Mouse (Mus musculus) forebrain, embryonic 11.5 days (tissue): ENCODE data around the gene Prkce. TPM values are rescaled to one million over a fixed set of nuclear protein-coding genes. Genes with fewer than 3 reads are reported as not detected.

ENCODE experiments used
- ATAC-seq: fragments of 200-750 bp; cut with Nextera tagmentation; replicated peaks from 2 replicates; pipeline ENCODE4 v1.8.0; 2017; ENCODE audit warnings: moderate TSS enrichment; ENCODE audit not compliant: low FRiP score
- DNase-seq: peaks from one replicate; pipeline ENCODE4 v3.0.0-alpha.2; 2017; ENCODE audit warnings: low spot score
- H3K27ac ChIP-seq: fragments of 300-500 bp; sonication (generic); 2 replicates; pipeline ENCODE4 v1.5.1; 2014; ENCODE audit warnings: low read depth, low read length
- H3K27me3 ChIP-seq: fragments of 300-500 bp; sonication (generic); 2 replicates; pipeline ENCODE4 v1.6.1; 2014; ENCODE audit warnings: mild to moderate bottlenecking, low read length, mixed read lengths; ENCODE audit not compliant: control insufficient read depth, insufficient read depth
- H3K36me3 ChIP-seq: fragments of 300-500 bp; sonication (generic); 2 replicates; pipeline ENCODE4 v1.6.1; 2014; ENCODE audit warnings: mild to moderate bottlenecking, low read length, moderate library complexity, mixed read lengths; ENCODE audit not compliant: control insufficient read depth, insufficient read depth
- H3K4me1 ChIP-seq: fragments of 300-500 bp; sonication (generic); replicated peaks from 2 replicates; pipeline ENCODE4 v1.6.1; 2014; ENCODE audit warnings: low read length, mixed read lengths; ENCODE audit not compliant: control insufficient read depth, insufficient read depth
- H3K4me2 ChIP-seq: fragments of 300-500 bp; sonication (generic); 2 replicates; pipeline ENCODE4 v1.6.1; 2014; ENCODE audit warnings: low read depth, mild to moderate bottlenecking, low read length, moderate library complexity, mixed read lengths; ENCODE audit not compliant: severe bottlenecking
- H3K4me3 ChIP-seq: fragments of 300-500 bp; sonication (generic); 2 replicates; pipeline ENCODE4 v1.5.1; 2014; ENCODE audit warnings: low read depth, low read length
- H3K9ac ChIP-seq: fragments of 300-500 bp; sonication (generic); 2 replicates; pipeline ENCODE4 v1.6.1; 2014; ENCODE audit warnings: low read length
- H3K9me3 ChIP-seq: fragments of 300-500 bp; sonication (generic); 2 replicates; pipeline ENCODE4 v1.6.1; 2016; ENCODE audit warnings: low read length, mixed read lengths; ENCODE audit not compliant: control insufficient read depth
- WGBS: fragments of 180-500 bp; shearing (Covaris S2); extraction: QIAGEN DNeasy Blood & Tissue Kit; methylation state at CpG from one replicate; pipeline ENCODE4 v1.1.7; 2014; 5-methylcytosine and 5-hydroxymethylcytosine counted together
- polyA plus RNA-seq: library from polyadenylated mRNA; unstranded; fragments of >200 nt; fragmentation: Nextera tagmentation; extraction: Ambion mirVana; gene quantifications from 2 replicates; pipeline ENCODE4 v1.2.1, GENCODE M21; 2014

Gene Prkce
- polyA plus RNA-seq, 1 experiment from 2014 or later = 6.0 TPM

DNA sequence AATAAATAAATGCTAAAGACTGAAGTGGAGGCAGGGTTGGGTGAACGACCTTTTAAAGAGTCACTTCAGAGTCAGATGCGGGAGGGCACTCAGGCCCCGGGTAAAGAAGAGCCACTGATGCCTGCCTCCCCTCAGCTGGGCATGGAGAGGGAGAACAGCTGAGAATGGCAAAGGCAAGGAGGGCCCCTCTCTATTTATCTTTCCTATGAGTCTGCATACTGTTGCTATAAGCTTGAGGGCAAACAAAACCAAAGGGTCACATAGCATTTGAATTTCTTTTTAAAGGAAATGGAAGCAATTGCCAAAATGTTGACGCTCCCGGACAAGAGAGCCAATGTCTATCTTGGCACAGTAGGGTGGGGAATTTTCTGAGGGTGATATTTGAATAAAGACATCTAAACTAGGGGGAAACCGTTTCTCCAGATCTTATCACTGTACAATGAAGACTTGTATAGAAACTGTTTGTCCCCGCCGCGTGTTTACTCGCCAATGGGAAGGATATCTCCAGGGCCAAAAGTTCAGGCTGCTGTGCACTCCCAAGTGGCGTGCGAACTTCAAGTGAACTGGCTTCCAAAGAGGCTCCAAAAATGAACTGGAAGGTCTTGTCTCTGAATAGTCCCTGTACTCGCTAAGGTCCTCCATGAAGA, 347.5 kb downstream of the Prkce start:
- Histone ChIP-seq H3K9me3 (no peaks in the 10 kb centered on the region), H3K27ac (no peak overlapping the region), H3K4me3 (no peak overlapping the region), H3K4me2 (no peak overlapping the region), H3K4me1 (no peaks in the 10 kb centered on the region), H3K9ac (no peak overlapping the region), H3K36me3 (no peaks in the 10 kb centered on the region), H3K27me3 (no peaks in the 10 kb centered on the region)
- ATAC-seq = no peak
- 89% methylated on average over 13 of the region's 13 CpGs for WGBS
- DNase-seq = no peak

DNA sequence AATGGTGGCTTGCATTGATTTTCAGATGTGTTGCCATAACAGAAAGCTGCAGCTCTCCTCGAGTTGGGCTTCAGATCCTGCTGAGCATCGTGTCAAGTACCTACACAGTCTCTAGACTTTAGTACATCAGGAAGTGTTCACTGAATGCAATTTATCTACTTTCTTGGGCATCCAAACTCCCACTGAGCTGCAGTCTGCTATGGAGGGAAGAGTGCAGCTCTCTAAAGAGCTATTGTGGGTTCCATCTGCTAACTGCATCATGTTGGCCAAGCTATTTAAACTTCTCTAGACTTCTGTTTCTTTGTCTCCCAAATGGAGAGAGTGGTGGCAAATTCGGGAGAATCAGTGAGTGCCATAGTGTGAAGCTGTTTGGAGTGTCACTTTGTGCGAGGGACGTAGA, 349.0 kb downstream of the Prkce start:
- 85% methylated on average over 5 of the region's 5 CpGs for WGBS
- no peak overlapping the region for H3K9ac ChIP-seq
- no peaks in the 10 kb centered on the region for H3K9me3 ChIP-seq
- no peaks in the 10 kb centered on the region for H3K36me3 ChIP-seq
- H3K4me1 ChIP-seq = no peaks in the 10 kb centered on the region
- H3K27ac ChIP-seq = no peak overlapping the region
- H3K27me3 ChIP-seq = no peaks in the 10 kb centered on the region
- H3K4me2 ChIP-seq = no peak overlapping the region
- ATAC-seq (no peak), DNase-seq (no peak)
- H3K4me3 ChIP-seq = no peak overlapping the region

DNA sequence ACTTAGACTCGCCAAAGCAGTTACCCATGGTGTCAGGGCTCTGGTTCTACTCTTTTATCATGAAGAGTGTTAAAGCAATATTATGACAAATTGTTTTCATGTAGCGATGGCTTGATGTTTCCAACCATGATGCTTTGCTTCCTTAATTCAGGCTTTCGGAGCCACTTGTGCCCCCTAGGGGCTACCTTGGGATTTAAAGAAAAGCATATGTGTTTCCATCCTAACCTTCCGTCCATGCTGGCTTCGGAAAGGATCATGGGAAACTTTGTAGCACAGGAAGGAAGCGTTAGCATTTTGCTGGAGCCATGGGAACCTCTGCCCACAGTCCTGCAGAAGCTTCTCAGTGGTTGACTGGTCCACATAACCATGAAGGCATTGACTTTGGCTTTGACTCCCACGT, 351.0 kb downstream of the Prkce start:
- ATAC-seq = no peak
- H3K27ac ChIP-seq = no peak overlapping the region
- no peaks in the 10 kb centered on the region for H3K36me3 ChIP-seq
- WGBS = 88% methylated on average over 7 of the region's 7 CpGs
- H3K9me3 ChIP-seq = no peaks in the 10 kb centered on the region
- no peaks in the 10 kb centered on the region for H3K4me1 ChIP-seq
- no peak overlapping the region for H3K4me3 ChIP-seq
- no peaks in the 10 kb centered on the region for H3K27me3 ChIP-seq
- DNase-seq = no peak
- H3K9ac ChIP-seq = no peak overlapping the region
- no peak overlapping the region for H3K4me2 ChIP-seq

DNA sequence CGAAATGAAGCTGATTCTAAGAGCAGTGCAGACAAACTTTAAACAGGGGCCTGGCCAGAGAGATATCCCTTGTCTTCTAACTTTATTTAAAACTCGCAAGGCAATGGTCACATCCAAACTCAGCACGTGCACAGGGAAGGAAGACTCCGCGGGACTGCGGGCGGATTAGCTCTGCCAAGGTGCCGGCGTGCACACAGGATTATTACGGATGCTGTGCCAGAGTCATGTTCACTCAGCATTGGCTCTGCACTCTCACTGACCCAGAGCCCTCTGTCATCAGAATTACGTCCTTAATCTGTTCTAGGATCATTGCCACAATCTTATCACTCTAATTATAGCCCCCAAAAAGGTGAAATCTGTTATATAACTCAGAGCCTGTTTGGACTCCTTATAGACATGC, 353.7 kb downstream of the Prkce start:
- 93% methylated on average over 11 of the region's 11 CpGs for WGBS
- Histone ChIP-seq H3K9me3 (no peaks in the 10 kb centered on the region), H3K27ac (no peak overlapping the region), H3K4me1 (no peaks in the 10 kb centered on the region), H3K9ac (no peak overlapping the region), H3K4me3 (no peak overlapping the region), H3K36me3 (no peaks in the 10 kb centered on the region), H3K27me3 (no peaks in the 10 kb centered on the region), H3K4me2 (no peak overlapping the region)
- DNase-seq (no peak), ATAC-seq (no peak)

DNA sequence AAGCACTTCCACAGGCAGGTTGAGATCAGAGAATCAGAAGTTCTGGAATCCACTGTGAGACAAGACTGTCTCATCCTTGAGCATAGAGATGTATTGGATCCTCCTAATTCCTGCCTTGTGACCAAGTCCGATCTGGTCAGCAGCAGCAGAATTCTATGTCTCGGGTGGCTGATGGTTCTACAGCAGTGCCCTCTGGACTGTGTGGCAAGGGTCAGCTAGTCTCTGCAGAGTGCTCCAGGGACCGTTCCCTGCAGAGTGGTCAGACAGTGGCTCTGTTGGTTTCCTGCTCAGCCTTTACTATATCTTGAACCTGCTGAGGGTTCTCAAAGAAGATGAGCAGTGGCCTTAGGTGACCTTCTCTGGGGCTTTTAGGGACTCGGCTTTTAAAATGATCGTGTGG, 355.1 kb downstream of the Prkce start:
- WGBS = 92% methylated on average over 5 of the region's 5 CpGs
- Histone ChIP-seq H3K36me3 (no peaks in the 10 kb centered on the region), H3K4me2 (no peak overlapping the region), H3K27me3 (no peaks in the 10 kb centered on the region), H3K9ac (no peak overlapping the region), H3K27ac (no peak overlapping the region), H3K4me1 (no peaks in the 10 kb centered on the region), H3K9me3 (no peaks in the 10 kb centered on the region), H3K4me3 (no peak overlapping the region)
- ATAC-seq (no peak), DNase-seq (no peak)

DNA sequence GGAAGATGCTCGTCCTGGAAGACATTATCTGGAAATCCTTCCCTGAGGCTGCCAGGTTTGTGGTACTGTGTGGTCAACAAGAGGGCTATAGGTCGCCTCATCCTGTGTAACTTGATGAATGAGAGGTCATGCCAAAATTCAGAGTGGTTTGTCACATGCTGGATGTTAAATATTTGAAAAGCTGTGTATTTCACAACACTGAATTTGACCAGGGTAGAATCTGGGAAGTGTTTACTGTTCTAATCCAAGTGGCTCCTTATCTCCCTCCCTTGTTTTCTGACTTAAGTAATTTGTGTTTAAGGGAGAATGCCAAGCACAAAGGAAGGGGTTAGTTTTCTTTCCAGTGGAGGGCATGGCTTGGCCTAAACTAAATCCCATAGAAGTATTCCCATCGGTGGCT, 355.8 kb downstream of the Prkce start:
- no peak for ATAC-seq
- H3K27me3 ChIP-seq = no peaks in the 10 kb centered on the region
- H3K9me3 ChIP-seq = no peaks in the 10 kb centered on the region
- no peak overlapping the region for H3K4me2 ChIP-seq
- H3K4me1 ChIP-seq = no peaks in the 10 kb centered on the region
- H3K4me3 ChIP-seq = no peak overlapping the region
- whole genome bisulfite sequencing = 79% methylated on average over 3 of the region's 3 CpGs
- no peak for DNase-seq
- no peaks in the 10 kb centered on the region for H3K36me3 ChIP-seq
- H3K27ac ChIP-seq = no peak overlapping the region
- no peak overlapping the region for H3K9ac ChIP-seq

DNA sequence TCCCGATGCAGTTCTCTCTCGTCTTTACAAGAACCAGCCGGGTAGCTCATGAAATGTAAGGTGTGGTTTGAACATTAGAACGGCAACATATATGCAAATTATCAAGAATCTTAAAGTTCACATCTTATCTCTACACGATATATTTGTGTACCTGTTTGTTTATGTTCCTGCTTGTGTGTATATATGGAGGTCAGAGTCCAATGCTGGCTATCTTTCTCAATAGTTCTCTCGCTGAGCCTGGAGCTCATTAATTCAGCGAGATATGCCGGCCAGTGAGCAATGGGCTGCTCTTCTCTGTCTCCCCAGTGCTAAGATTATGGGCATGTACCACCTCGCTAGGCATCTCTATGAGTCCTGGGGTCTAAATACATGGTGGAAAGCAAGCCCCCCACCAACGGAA, 356.3 kb downstream of the Prkce start:
- H3K9ac ChIP-seq = no peak overlapping the region
- 93% methylated on average over 10 of the region's 10 CpGs for WGBS
- no peaks in the 10 kb centered on the region for H3K9me3 ChIP-seq
- H3K4me3 ChIP-seq = no peak overlapping the region
- H3K27me3 ChIP-seq = no peaks in the 10 kb centered on the region
- H3K4me2 ChIP-seq = no peak overlapping the region
- no peaks in the 10 kb centered on the region for H3K4me1 ChIP-seq
- DNase-seq (no peak), ATAC-seq (no peak)
- H3K36me3 ChIP-seq = no peaks in the 10 kb centered on the region
- H3K27ac ChIP-seq = no peak overlapping the region

DNA sequence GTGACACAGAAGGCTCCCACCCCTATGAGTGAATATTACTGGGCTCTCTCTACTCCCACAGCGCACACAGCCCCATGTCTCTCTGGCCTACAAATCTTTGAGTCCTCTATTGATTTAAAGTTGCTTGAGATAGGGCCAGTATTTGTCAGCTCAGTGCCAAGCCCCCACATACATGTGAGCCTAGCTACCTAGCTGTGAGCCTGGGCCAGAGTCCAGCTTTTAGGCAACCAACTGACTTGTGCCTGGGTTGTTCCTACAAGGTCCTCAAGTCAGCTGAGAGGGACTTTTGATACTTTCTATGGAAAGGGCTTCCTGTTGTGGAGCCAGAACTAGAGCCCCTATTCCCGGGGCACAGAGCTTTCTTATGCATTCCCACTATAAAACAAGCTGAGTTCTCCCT, 357.5 kb downstream of the Prkce start:
- ATAC-seq (no peak), DNase-seq (no peak)
- Histone ChIP-seq H3K27me3 (no peaks in the 10 kb centered on the region), H3K27ac (no peak overlapping the region), H3K4me2 (no peak overlapping the region), H3K36me3 (no peaks in the 10 kb centered on the region), H3K4me1 (no peaks in the 10 kb centered on the region), H3K9me3 (no peaks in the 10 kb centered on the region), H3K9ac (no peak overlapping the region), H3K4me3 (no peak overlapping the region)
- 86% methylated on average over 2 of the region's 2 CpGs for WGBS

DNA sequence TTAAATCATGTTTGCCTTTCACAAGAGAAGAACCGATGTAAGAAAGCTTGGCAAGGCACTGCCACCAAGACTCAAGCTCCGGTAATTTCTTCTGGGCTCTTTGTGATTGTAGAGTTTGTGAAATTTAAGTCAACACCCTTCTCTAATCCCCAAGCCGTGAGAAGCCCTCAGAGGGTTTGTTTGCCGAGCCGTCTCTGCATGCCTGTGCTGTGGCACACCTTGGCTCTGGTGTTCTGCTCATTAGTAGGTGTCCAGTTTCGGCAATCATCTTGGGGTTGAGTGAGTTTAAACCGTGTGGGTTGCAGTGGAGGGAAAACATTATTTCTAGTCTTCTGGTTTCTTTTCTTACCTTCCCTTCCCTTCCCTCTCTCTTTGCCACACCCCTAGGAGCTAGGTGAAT, 358.4 kb downstream of the Prkce start:
- Histone ChIP-seq H3K36me3 (no peaks in the 10 kb centered on the region), H3K4me3 (no peak overlapping the region), H3K27ac (no peak overlapping the region), H3K9ac (no peak overlapping the region), H3K27me3 (no peaks in the 10 kb centered on the region), H3K9me3 (no peaks in the 10 kb centered on the region), H3K4me2 (no peak overlapping the region), H3K4me1 (no peaks in the 10 kb centered on the region)
- DNase-seq (no peak), ATAC-seq (no peak)
- 87% methylated on average over 7 of the region's 7 CpGs for WGBS
